Mouse (Mus musculus) MEL (cell line): Measurements from ENCODE around the gene Dolpp1. TPM values are rescaled to one million over a fixed set of nuclear protein-coding genes. Genes with fewer than 3 reads are reported as not detected.

Experiments used
- DNase-seq: peaks from one replicate; pipeline ENCODE4 v3.0.0; 2011; ENCODE audit warnings: low read depth, low spot score
- H3K27ac ChIP-seq: 2 replicates; pipeline ENCODE4 v1.5.1; 2012; ENCODE audit warnings: low read depth, mild to moderate bottlenecking, control low read depth, low read length, moderate library complexity; ENCODE audit not compliant: control insufficient read depth
- H3K27me3 ChIP-seq, 2 experiments: fragments of 150-350 bp in 1 of 2; sonication (generic) in 1 of 2; 2 replicates each; pipeline ENCODE4 v1.6.1; 2012; ENCODE audit warnings: low read length in 2 of 2, mild to moderate bottlenecking in 2 of 2, improper control_type of control experiment in 1 of 2, moderate library complexity in 1 of 2; ENCODE audit not compliant: insufficient read depth in 2 of 2, control insufficient read depth in 1 of 2
- H3K36me3 ChIP-seq, 2 experiments: 2 replicates each; pipeline ENCODE4 v1.6.1; 2012 to 2014; ENCODE audit warnings: low read length in 2 of 2, improper control_type of control experiment in 1 of 2, inconsistent platforms in 1 of 2, mild to moderate bottlenecking in 1 of 2; ENCODE audit not compliant: insufficient read depth in 2 of 2, control insufficient read depth in 1 of 2
- H3K4me1 ChIP-seq, 2 experiments: fragments of 150-350 bp in 1 of 2; sonication (generic) in 1 of 2; 2 replicates each; pipeline ENCODE4 v1.6.1; 2012; ENCODE audit warnings: low read length in 2 of 2, improper control_type of control experiment in 1 of 2, mild to moderate bottlenecking in 1 of 2; ENCODE audit not compliant: insufficient read depth in 2 of 2, control insufficient read depth in 1 of 2
- H3K4me3 ChIP-seq, 2 experiments: fragments of 150-350 bp in 1 of 2; sonication (generic) in 1 of 2; 2 replicates each; pipeline ENCODE4 v1.5.1; 2012; ENCODE audit warnings: low read depth in 2 of 2, low read length in 2 of 2, mild to moderate bottlenecking in 2 of 2, moderate library complexity in 2 of 2, control low read depth in 1 of 2, improper control_type of control experiment in 1 of 2; ENCODE audit not compliant: control insufficient read depth in 1 of 2, insufficient read depth in 1 of 2
- H3K79me2 ChIP-seq: 2 replicates; pipeline ENCODE4 v1.6.1; 2012; ENCODE audit warnings: mild to moderate bottlenecking, low read length, moderate library complexity; ENCODE audit not compliant: control insufficient read depth, poor library complexity, insufficient read depth
- H3K9ac ChIP-seq: 2 replicates; pipeline ENCODE4 v1.6.1; 2012; ENCODE audit warnings: low read depth, mild to moderate bottlenecking, control low read depth, low read length, moderate library complexity; ENCODE audit not compliant: control insufficient read depth, poor library complexity, severe bottlenecking
- H3K9me3 ChIP-seq: fragments of 150-350 bp; sonication (generic); replicated peaks from 2 replicates; pipeline ENCODE4 v1.6.1; 2012; ENCODE audit warnings: mild to moderate bottlenecking, low read length, improper control_type of control experiment, moderate library complexity; ENCODE audit not compliant: insufficient read depth
- CTCF ChIP-seq, 3 experiments: IDR thresholded peaks in 2 of 3; conservative IDR thresholded peaks in 1 of 3; 2 replicates each; pipeline ENCODE4 v1.5.1; 2011 to 2012; ENCODE audit warnings: low read length in 3 of 3, low read depth in 2 of 3, mild to moderate bottlenecking in 2 of 3, improper control_type of control experiment in 1 of 3, inconsistent platforms in 1 of 3, mixed read lengths in 1 of 3, moderate library complexity in 1 of 3; ENCODE audit not compliant: control insufficient read depth in 1 of 3, insufficient read depth in 1 of 3, poor library complexity in 1 of 3, severe bottlenecking in 1 of 3
- ELF1 ChIP-seq: IDR thresholded peaks from 2 replicates; pipeline ENCODE4 v1.6.1; 2014; ENCODE audit warnings: low read depth, mild to moderate bottlenecking, inconsistent platforms, low read length, improper control_type of control experiment, moderate library complexity
- EP300 ChIP-seq, 2 experiments: IDR thresholded peaks; 2 replicates each; pipeline ENCODE4 v1.6.1; 2011; ENCODE audit warnings: improper control_type of control experiment in 2 of 2, low read length in 2 of 2, low read depth in 1 of 2, mild to moderate bottlenecking in 1 of 2
- ETS1 ChIP-seq: IDR thresholded peaks from 2 replicates; pipeline ENCODE4 v1.6.1; 2012; ENCODE audit warnings: low read depth, mild to moderate bottlenecking, inconsistent platforms, low read length, improper control_type of control experiment, moderate library complexity
- JUND ChIP-seq: IDR thresholded peaks from 2 replicates; pipeline ENCODE4 v1.6.1; 2011; ENCODE audit warnings: low read depth, mild to moderate bottlenecking, improper control_type of control experiment, low read length
- MAZ ChIP-seq: IDR thresholded peaks from 2 replicates; pipeline ENCODE4 v1.6.1; 2012; ENCODE audit warnings: low read depth, mild to moderate bottlenecking, inconsistent platforms, low read length, improper control_type of control experiment
- MEF2A ChIP-seq: IDR thresholded peaks from 2 replicates; pipeline ENCODE4 v1.6.1; 2014; ENCODE audit warnings: low read depth, mild to moderate bottlenecking, inconsistent platforms, low read length, improper control_type of control experiment; ENCODE audit not compliant: poor library complexity, insufficient replicate concordance, severe bottlenecking; ENCODE audit errors: extremely low read depth
- MXI1 ChIP-seq: IDR thresholded peaks from 2 replicates; pipeline ENCODE4 v1.6.1; 2011; ENCODE audit warnings: mild to moderate bottlenecking, low read depth, low read length, improper control_type of control experiment
- MYB ChIP-seq: IDR thresholded peaks from 2 replicates; pipeline ENCODE4 v1.6.1; 2011; ENCODE audit warnings: mild to moderate bottlenecking, low read depth, low read length, improper control_type of control experiment
- POLR2A ChIP-seq, 2 experiments: IDR thresholded peaks; 2 replicates each; pipeline ENCODE4 v1.6.1; 2011 to 2012; ENCODE audit warnings: low read length in 2 of 2, mild to moderate bottlenecking in 2 of 2, control low read depth in 1 of 2, improper control_type of control experiment in 1 of 2, low read depth in 1 of 2, moderate library complexity in 1 of 2; ENCODE audit not compliant: control insufficient read depth in 1 of 2, insufficient read depth in 1 of 2, poor library complexity in 1 of 2
- POLR2AphosphoS2 ChIP-seq: IDR thresholded peaks from 2 replicates; pipeline ENCODE4 v1.6.1; 2011; ENCODE audit warnings: low read length, improper control_type of control experiment
- TAL1 ChIP-seq: IDR thresholded peaks from 2 replicates; pipeline ENCODE4 v1.6.1; 2012; ENCODE audit warnings: mild to moderate bottlenecking, inconsistent platforms, low read length, moderate library complexity, mixed read lengths
- TBP ChIP-seq: IDR thresholded peaks from 2 replicates; pipeline ENCODE4 v1.8.0; 2011; ENCODE audit warnings: low read depth, low read length, improper control_type of control experiment
- polyA plus RNA-seq, 2 experiments: library from polyadenylated mRNA; stranded (reverse) in 1 of 2; unstranded in 1 of 2; fragments of >175 nt in 1 of 2; fragments of >200 nt in 1 of 2; gene quantifications; 2 replicates each; pipeline versions ENCODE4 v1.2.1 to v1.2.4; 2012; ENCODE audit warnings: low replicate concordance in 2 of 2, low read depth in 1 of 2; ENCODE audit not compliant: insufficient read length in 2 of 2, insufficient read depth in 1 of 2, missing spikeins in 1 of 2
- total RNA-seq: library from RNA; depleted of rRNA; stranded (reverse); fragments of 300-350 nt; gene quantifications from 2 replicates; pipeline ENCODE4 v1.2.3, GENCODE M21; 2012

Dolpp1 gene
- total and polyA plus RNA-seq, 3 experiments, result 28.0 to 37.5 TPM; not detected in 1

DNA sequence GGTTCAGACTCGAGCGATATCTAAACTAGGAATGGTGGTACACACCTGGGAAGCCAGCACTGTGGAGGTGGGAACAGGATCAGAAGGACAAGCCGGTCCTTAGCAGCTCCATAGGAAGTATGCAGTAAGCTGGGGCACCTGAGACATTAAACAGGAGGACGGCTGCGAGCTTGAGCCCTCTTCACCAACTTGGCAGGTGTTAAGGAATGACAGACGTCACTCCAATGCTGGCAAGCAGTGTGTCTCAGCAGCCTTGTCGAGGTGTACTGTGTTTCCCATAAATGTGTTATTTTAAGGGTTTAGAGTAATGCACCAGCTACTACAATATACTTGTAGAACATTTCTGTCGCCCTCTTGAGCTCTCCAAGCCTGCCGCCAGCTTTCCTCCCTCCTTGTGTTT, 5.1 kb upstream of the Dolpp1 start:
- Histone ChIP-seq H3K27ac (no peak overlapping the region), H3K4me1 (peaks cover 0 to 6% of the 10 kb centered on the region in 2 experiments; a peak in 2 of 4 replicates), H3K27me3 (no peaks in the 10 kb centered on the region), H3K9ac (no peak overlapping the region), H3K9me3 (no peaks in the 10 kb centered on the region), H3K36me3 (peaks cover 0 to 3% of the 10 kb centered on the region in 2 experiments; a peak in 2 of 4 replicates), H3K79me2 (no peaks in the 10 kb centered on the region), H3K4me3 (no peak overlapping the region)
- TF ChIP-seq JUND (no peak), MYB (no peak), ELF1 (no peak), TAL1 (no peak), CTCF (IDR thresholded peaks at IDR 0.05 in 2 of 3, conservative IDR thresholded peaks at IDR 0.05 in 1 of 3; ENCODE audit: control insufficient read depth in 1 of 3, insufficient read depth in 1 of 3, low read depth in 2 of 3, low read length in 3 of 3, poor library complexity in 1 of 3, severe bottlenecking in 1 of 3) (no peak), POLR2A (IDR thresholded peaks at IDR 0.05; ENCODE audit: control insufficient read depth in 1 of 2, insufficient read depth in 1 of 2, low read depth in 1 of 2, low read length in 2 of 2, poor library complexity in 1 of 2) (no peak), POLR2AphosphoS2 (no peak), EP300 (IDR thresholded peaks at IDR 0.05; ENCODE audit: low read depth in 1 of 2, low read length in 2 of 2) (no peak)
- no peak for DNase-seq

DNA sequence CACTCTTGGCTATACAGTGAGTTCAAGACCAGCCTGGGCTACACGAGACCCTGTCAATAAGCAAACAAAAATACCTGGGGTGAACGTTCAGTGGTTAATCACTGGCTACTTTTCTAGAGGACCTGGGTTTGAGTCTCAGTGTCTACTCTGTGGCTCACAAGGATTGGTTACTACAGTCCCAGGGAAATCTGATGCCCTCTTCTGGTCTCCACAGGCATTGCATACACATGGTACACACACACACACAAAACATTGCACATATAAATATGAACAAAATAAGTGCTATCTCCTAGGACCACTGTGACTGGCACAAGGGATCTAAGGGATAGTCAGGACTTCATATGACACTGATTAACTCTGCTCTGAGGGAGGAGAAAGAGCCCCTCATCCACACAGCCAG, 3.1 kb upstream of the Dolpp1 start:
- Histone ChIP-seq H3K9me3 (no peaks in the 10 kb centered on the region), H3K4me1 (peaks cover 0 to 6% of the 10 kb centered on the region in 2 experiments; a peak in 2 of 4 replicates), H3K36me3 (peaks cover 0 to 3% of the 10 kb centered on the region in 2 experiments; a peak in 2 of 4 replicates), H3K27me3 (no peaks in the 10 kb centered on the region)
- no peak for TF ChIP-seq JUND
- no peak for TF ChIP-seq ETS1
- TF ChIP-seq MXI1, result no peak
- no peak for TF ChIP-seq TBP
- TF ChIP-seq MAZ, result no peak
- peak; percentile 22 to 46 (median 27); a peak in 4 of 6 replicates for TF ChIP-seq CTCF (IDR thresholded peaks at IDR 0.05 in 2 of 3, conservative IDR thresholded peaks at IDR 0.05 in 1 of 3; ENCODE audit: control insufficient read depth in 1 of 3, insufficient read depth in 1 of 3, low read depth in 2 of 3, low read length in 3 of 3, poor library complexity in 1 of 3, severe bottlenecking in 1 of 3)
- no peak for TF ChIP-seq MEF2A
- TF ChIP-seq, all 39 proteins: peak for 1
- no peak overlapping the region for H3K27ac ChIP-seq
- H3K9ac ChIP-seq, result no peak overlapping the region
- H3K79me2 ChIP-seq, result peaks cover 7% of the 10 kb centered on the region
- DNase-seq, result peak; percentile 32
- H3K4me3 ChIP-seq, result no peak overlapping the region
